Mouse (Mus musculus): Measurements from ENCODE around the gene Arsg. TPM values are rescaled to one million over a fixed set of nuclear protein-coding genes. Genes with fewer than 3 reads are reported as not detected.
"Not testable (repeated sequence)": the region's sequence is repeated elsewhere in the genome, so short reads cannot be mapped to it uniquely, and the experiment has no call there.

Arsg gene
- polyA plus RNA-seq, 2 experiments from 2014 or later = 4.5 to 5.5 TPM

- ATAC-seq = no peak
Observed at GRCm38 (mm10) chr11:109587019-109587418, 113.8 kb downstream of the Arsg start.

GRCm38 (mm10) chr11:109587638-109588374 lies 114.6 kb downstream of the Arsg start:
- no peak for ATAC-seq

GRCm38 (mm10) chr11:109590012-109590411 lies 116.8 kb downstream of the Arsg start:
- ATAC-seq = no peak

GRCm38 (mm10) chr11:109591511-109591910 lies 118.3 kb downstream of the Arsg start:
- peak; percentile 81 for ATAC-seq

- no peak for ATAC-seq
Observed at GRCm38 (mm10) chr11:109593200-109593981, 120.2 kb downstream of the Arsg start.

GRCm38 (mm10) chr11:109594761-109595160 lies 121.6 kb downstream of the Arsg start:
- no peak for ATAC-seq

GRCm38 (mm10) chr11:109598778-109599570 lies 125.8 kb downstream of the Arsg start:
- ATAC-seq = no peak

- no peak for ATAC-seq
Observed at GRCm38 (mm10) chr11:109607600-109607999, 134.4 kb downstream of the Arsg start.

GRCm38 (mm10) chr11:109608976-109609625 lies 135.9 kb downstream of the Arsg start:
- no peak for ATAC-seq

- ATAC-seq = no peak
Observed at GRCm38 (mm10) chr11:109610046-109610794, 137.0 kb downstream of the Arsg start.

GRCm38 (mm10) chr11:109610795-109611302 lies 137.7 kb downstream of the Arsg start:
- no peak for ATAC-seq

GRCm38 (mm10) chr11:109611303-109612149 lies 138.4 kb downstream of the Arsg start, which contains the start of gene Wipi1:
Gene Wipi1, minus strand, starts transcription at chr11:109611967.
- peak; percentile 85 for ATAC-seq

- ATAC-seq = no peak
Observed at GRCm38 (mm10) chr11:109612871-109613529, 139.8 kb downstream of the Arsg start.

GRCm38 (mm10) chr11:109615286-109615685 lies 142.1 kb downstream of the Arsg start:
- ATAC-seq = no peak

GRCm38 (mm10) chr11:109616352-109616751 lies 143.2 kb downstream of the Arsg start:
- no peak for ATAC-seq

- ATAC-seq = no peak
Observed at GRCm38 (mm10) chr11:109616766-109617165, 143.6 kb downstream of the Arsg start.

- ATAC-seq = not testable (repeated sequence)
Observed at GRCm38 (mm10) chr11:109619055-109619454, 145.9 kb downstream of the Arsg start.

GRCm38 (mm10) chr11:109620356-109620755 lies 147.2 kb downstream of the Arsg start:
- no peak for ATAC-seq

- peak; percentile 72 for ATAC-seq
Observed at GRCm38 (mm10) chr11:109621183-109621582, 148.0 kb downstream of the Arsg start.

- ATAC-seq = no peak
Observed at GRCm38 (mm10) chr11:109622518-109623037, 149.4 kb downstream of the Arsg start.
